Mouse (Mus musculus) layer of hippocampus, adult 8-10 months (tissue): ENCODE results near the gene Dnah14. TPM values are rescaled to one million over a fixed set of nuclear protein-coding genes. Genes with fewer than 3 reads are reported as not detected.

ENCODE experiments used
- DNase-seq, 2 experiments: peaks; one replicate each; pipeline ENCODE4 v3.0.0; 2022; ENCODE audit warnings: low spot score in 2 of 2
- total RNA-seq, 4 experiments: library from RNA; stranded (reverse); gene quantifications; 2 replicates each; pipeline ENCODE4 v1.2.4; 2022

Gene Dnah14
- total RNA-seq, 4 experiments from 2014 or later: 0.25 to 1.8 (median 1.0) TPM

DNA sequence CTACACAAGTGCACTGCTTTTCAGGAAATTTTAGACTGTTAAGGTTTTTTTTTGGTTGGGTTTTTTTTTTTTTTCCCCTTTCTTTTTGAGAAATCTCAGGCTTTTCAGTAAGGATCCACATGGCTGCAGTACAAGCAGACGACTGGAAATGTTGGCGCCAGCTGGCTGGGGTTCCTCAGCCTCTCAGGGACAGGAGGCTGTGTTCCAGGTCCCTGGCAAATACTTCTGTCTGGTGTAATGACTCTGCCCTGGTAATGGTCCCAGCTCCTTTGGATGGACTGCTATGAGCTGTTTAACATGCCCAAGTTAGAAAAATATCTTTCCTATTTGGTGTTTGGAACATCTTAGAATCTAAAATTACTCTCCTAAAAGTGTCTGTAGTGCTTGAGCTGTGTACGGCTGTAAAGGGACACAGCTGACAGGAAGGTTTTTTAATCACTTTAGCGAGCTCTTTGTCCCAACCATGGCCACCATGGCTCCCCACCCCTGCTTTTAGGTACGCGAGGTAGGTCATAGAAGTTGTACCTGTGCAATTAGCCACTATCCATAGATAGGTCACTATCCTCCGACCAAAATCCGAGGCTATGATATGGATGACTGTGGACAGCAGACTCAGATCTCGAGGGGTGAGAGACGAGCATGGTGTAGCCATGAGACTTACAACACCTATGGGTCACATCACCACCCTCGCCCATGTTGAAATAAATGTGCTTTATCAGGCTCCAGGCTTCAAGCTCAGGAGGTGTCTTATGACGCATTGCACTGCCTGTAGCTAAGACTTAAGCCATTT, 275.4 kb downstream of the Dnah14 start:
- peak; percentile 43 to 73 for DNase-seq

DNA sequence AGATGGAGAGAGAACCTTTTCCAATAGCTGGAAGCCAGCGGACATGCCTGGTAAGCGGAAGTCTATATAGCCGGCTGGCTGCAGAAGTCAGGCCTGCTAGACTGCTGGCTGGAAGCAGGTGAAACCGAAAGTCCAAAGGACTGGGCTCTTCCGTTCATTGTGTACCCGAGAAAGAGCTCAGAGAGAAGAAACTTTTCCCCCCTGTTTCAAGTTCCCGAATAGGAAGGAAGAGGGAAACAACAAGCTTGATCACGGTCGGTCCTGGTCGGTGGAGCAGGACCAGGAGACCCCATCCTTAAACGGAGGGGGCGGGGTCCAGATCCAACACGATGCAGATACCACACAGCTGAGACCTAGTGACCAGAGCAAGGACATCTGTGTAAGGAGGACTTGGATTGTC, 276.1 kb downstream of the Dnah14 start:
- DNase-seq: no peak

DNA sequence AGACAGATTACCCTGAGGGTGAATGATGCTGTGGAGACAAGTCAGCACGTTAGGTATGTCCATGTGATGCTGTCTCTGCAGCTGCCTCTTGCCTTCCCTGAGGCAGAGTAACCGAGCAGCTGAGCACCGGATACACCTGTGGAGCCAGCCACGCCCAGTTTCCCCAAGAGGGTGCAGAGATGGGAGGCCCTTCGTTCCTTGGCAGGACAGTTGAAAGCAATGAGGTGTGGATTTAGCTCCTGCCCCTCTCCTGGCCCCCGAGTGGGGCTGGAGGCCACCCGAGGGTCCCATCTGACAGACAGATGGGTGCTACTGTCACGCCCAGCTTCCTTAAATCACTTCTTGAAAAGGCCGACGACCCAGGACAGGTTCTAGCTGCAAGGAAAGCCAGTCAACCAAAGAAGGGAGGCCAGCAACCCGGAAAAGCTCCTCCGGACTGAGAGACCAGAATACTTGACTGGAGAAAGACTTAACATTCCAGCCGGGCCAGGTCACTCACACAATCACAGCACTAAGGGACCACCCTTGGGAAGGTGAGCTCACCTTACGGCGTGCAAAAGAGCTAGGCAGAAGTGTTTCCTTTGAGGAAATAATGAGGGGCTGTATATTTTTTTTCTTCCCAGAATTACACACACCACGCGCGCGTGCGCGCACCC, 276.9 kb downstream of the Dnah14 start:
- DNase-seq: no peak

- DNase-seq: no peak
These were observed 278.5 kb downstream of the Dnah14 start for GRCm38 (mm10) chr1:181854829-181855228.

DNA sequence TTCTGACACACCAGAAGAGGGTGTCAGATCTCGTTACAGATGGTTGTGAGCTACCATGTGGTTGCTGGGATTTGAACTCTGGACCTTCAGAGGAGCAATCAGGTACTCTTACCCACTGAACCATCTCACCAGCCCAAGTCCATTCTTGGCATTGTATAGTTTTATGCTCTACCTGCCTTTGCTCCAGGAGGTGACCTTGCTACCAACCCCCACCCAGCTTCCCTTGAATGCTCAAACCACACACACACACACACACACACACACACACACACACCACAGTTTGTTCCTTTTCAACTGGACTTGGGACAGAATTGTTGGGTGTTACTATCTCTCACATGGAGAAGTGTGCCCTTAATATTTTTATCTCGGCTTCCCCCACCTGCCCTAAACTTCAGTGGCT, 280.0 kb downstream of the Dnah14 start:
- DNase-seq: no peak

- no peak for DNase-seq
These were observed 284.3 kb downstream of the Dnah14 start for GRCm38 (mm10) chr1:181860659-181861058.

GRCm38 (mm10) chr1:181861181-181861902, 285.0 kb downstream of the Dnah14 start:
- DNase-seq: no peak

DNA sequence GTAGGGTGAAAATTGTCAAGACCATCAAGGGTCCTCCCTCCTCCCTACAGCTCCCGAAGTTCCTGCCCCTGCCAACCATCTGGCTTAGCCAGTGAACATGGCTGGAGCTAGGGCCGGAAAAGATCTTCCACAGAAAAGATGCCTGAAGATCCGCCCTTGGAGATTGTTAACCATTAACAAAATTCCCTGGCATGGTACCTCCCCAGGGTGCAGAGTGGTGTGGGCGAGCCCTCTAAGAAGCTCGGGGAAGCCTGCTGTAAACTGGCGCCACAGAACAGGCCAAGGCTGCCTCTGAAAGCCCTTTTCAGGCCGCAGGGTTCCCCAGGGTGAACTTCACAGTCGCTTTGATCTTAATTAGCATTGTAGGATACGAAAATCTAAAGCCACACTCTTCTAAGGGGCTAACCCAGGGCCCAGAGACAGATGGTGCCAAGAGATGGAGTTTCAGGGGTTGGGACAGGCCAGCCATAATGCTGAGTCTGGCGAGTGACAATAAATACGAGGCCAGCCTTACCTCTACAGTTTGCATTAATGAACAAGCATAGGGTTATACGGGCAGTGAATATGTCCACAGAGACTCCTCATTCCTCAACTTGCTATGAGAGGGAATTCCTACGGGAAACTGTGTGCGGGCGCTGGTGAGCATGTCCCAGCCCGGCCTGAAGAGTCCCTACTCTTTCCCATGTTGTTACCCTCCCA, 286.5 kb downstream of the Dnah14 start:
- no peak for DNase-seq

DNA sequence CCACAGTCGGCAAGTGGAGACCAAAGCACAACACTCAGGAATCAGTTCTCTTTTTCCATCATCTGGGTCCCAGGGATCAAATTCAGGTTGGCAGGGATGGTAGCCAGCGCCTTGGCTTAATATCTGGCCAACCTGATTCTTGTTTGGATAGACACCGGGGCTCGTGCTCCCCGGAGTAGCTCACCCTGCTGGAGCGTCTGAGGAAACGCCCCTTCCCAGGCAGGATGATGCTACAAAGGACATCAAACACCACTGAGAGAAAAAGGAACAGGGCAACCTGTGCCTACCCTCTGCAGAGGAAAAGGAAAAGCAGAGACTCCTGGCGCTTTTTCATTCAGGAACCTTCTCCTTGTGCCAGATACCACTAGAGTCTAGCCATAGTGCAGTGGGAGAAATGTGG, 287.1 kb downstream of the Dnah14 start:
- no peak for DNase-seq

Other genes with a start within 250 kb of the Dnah14 start
- gene Cnih3, start 223.9 kb upstream of the Dnah14 start, total RNA-seq: 10 to 100 TPM; 53.8 to 68.4 (median 59.4) TPM
- gene Ccdc121, start 65.1 kb upstream of the Dnah14 start, total RNA-seq: 1 to 10 TPM in 1 of 4 experiments, under 1 TPM in 3; 0.29 to 1.3 (median 0.48) TPM